Mouse (Mus musculus) spleen, postnatal 10 days (tissue): ENCODE data around the gene Pigu.

Experiments used
- DNase-seq, 2 experiments: peaks; one replicate each; pipeline ENCODE4 v3.0.0; 2021 to 2022; ENCODE audit warnings: low spot score in 2 of 2

Gene Pigu

DNA sequence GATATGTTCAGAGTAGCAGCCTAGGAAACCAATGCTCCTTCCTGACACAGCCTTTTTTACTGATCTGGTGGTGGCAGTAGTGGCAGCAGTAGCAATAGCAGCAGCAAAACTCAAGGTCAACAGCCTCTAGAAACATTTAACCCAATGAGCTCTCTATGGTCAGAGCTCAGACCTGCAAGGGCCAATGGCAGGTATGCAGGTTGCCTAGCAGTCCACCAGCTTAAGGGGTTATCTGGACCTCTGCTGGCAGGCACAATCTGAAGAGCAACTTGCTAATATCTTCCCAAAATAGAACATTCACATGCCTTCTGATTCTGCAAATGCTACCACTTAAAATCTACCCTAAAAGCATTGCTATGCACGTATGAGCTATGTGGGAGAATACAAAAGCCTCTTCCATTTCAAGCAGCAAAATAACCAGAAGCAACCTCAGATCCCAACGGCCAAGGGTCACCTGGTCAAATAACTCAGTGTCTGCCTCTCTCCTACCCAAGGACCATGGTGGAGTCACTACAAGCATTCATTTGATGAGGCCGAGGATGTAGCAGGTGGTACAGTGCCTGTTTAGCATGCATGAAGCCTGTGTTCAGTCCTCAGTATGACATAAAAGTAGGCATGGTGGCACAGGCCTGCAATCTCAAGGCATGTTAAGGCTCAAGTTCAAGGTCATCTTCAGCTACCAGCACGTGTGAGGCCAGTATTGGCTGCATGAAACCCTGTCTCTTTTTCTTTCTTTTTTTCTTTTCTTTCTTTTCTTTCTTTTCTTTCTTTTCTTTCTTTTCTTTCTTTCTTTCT is 69.6 kb downstream of the Pigu start:
- no peak for DNase-seq

DNA sequence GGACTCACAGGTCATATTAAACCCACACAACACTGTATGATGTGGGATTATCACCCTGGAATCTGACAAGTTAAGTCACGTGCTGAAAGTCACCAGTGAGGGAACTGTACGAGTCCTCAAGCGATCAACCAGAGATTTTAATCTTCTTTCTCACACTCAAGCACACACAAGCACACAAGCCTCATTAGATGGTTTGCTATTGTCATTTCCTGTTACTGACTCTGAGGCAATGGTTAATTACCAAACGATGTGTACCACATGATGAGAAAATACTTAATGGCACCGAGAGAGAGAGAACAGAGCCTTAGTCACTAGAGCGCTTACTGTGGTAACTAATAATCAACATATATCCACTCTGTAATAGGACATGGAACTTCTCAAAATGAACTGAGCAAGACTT is 71.5 kb downstream of the Pigu start:
- no peak for DNase-seq

DNA sequence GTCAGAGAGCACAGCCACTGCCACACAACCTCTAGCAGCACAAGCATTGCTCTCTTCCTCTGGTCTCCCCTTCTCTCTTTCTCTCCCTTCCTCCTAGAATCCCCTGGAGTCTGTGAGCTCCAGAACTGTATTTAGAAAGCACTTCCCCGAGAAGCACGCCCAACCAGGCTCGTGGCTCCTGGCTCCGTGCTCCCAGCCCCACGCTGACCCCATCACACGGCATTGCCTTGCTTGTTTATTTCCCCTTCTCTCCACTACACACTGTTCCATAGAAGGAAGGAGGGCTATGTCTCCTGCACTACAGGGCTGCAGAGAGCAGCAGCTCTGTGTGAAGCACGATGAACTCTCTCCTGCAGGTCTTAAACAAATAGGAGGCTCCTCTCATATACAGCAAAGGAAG is 72.6 kb downstream of the Pigu start:
- DNase-seq = no peak

DNA sequence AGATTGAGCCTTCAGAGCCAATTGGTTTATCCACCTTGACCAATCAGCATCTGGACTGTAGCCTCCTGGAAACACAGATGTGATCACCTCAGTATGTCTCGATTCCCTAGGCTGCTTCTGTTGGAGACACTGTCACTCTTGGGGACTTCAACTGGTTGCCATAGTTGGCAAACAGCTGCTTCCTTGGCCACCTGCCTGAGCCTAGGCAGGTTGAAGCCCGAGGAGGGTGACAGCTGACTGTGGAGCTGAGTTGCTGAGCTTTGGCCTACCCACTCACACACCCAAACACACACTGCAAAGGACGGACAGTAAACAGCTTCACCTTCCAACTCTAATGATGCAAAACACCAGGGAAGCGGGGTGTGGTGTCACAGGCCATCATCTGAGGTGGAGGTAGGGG is 73.4 kb downstream of the Pigu start:
- DNase-seq = no peak

DNA sequence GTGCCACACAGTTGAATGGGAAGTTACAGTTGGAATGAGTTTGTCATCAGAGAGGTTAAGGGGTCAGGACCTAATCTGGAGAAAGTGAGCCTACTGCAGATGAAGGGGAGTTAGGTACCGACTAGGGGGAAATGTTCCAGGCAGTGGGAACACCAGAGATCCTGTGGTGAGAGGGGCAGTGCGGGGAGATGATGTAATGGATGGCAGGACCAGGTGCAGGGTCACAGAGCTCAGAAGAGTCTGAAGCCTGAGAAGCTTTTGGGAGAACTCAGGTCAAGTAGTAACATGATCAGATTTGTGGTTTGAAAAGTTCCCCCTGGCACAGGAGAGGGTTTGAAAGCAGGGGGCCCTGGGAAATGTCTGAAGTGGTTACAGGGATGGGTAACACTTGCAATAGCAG is 77.1 kb downstream of the Pigu start:
- no peak for DNase-seq

DNA sequence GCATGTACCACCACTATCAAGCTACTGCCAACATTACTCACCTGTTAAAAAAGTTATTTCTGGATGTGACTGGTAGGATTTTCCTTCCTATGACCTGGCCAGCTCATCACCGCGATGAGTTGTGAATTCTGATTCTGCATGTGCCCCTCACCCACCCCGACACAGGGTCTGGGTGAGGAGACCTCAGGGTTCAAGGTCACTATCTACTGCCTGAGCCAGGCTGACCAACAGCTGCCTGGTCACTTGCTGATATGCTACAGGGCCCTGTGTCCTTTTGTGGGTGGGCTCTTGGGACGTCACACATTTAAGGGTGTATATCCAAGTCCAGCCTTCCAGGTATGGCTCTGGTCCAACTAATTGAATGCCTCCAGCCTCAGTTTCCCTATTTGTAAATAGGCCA is 78.1 kb downstream of the Pigu start:
- DNase-seq = no peak

DNA sequence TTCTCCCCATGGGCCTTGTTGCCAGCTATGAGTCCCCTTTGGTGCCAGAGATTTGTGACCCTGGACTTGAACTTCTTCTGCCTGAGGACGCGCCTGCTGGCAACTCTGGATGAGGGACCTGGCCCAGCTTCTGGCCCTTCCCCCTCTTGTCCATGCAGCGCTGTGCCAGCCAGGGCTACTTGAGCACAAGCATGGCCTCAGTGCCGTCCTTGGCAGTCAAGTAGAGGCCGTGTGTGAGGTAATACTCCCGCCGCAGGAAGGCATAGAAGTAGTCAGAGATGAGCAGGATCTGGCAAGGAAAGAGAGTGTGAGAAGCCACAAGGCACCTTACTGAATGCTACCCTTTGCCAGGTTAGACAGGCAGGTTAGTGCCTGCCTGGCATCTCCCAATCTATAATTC is 78.9 kb downstream of the Pigu start:
- no peak for DNase-seq

DNA sequence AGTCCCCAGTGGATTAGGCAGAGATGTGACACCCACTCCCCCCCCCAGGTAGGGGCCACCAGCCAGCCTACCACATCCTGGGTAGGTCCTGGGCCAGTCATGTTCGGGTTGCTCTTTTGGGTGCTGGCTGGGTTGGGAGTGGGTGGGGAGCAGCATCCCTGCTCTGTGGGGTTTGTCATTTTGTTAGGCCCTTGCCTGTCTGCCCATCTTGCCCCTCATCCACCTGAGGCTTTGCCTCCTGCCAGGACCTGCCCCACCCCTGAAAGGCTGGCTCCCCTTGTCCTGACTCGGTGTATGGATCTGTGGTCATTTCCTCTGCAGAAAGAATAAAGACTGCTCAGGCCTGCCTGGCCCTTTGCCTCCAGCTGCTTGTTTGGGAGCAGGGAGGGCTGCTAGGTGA is 79.5 kb downstream of the Pigu start:
- DNase-seq = no peak

DNA sequence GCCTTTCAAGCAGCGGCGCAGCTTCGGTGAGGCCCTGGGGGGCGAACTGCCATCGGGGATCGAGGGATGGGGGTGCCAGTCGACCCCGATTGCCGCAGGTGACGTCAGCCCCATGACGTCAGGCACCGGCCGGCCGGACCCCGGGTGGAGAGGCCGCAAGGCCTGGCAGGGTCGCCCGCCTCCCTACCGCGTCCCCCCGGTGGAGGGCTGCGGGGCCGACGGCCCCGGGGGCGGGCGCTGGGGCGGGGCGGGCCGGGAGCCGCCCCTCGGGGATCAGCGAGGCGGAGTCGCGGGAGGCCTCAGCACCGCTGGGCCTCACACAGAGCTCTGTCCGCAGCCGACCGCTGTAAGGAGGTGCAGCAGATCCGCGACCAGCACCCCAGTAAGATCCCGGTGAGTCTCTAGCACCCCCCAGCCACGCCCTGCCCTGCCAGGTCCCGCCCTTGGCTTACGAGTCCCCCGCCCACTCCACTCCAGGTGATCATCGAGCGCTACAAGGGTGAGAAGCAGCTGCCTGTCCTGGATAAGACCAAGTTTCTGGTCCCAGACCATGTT is 80.5 kb downstream of the Pigu start:
- DNase-seq = peak in 1 of 2 experiments; percentile 65

DNA sequence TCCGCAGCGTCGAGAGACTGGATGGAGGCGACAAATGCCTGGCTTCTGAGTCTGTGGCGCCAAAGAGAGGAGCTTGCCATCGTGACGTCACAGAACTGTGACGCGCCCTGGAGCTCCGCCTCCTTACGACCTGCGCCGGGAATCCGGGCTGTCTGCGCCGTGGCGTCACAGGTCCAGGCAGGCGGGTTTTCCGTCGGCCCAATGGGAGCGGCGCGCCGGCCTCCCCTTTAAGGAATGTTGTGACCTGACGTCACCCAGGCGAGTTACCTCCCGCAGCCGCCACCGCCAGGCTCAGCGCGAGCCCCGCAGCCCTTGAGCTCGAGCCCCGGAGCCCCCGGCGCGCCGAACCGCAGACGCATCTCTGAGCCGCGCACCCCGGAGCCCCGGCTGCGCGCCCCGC is 81.0 kb downstream of the Pigu start, which contains the start of gene Map1lc3a:
Gene Map1lc3a, plus strand, starts transcription at position 103 of the 400 bp plus-strand sequence.
- DNase-seq = peak; percentile 86 to 94

DNA sequence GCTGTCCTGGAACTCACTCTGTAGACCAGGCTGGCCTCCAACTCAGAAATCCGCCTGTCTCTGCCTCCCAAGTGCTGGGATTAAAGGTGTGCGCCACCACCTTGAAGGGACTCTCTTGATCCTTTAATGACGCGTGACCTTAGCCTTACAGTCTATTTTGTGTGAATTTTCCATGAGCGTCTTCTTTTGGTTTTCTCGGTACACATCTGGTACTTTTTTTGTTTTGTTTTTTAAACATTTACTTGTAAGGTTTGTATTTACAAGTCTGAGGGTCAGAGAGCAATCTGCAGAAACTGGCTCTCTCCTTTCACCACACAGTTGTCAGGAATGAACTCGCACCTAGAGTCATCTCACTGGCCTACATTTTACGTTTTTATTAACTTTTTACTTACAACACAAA is 83.6 kb downstream of the Pigu start:
- no peak for DNase-seq

DNA sequence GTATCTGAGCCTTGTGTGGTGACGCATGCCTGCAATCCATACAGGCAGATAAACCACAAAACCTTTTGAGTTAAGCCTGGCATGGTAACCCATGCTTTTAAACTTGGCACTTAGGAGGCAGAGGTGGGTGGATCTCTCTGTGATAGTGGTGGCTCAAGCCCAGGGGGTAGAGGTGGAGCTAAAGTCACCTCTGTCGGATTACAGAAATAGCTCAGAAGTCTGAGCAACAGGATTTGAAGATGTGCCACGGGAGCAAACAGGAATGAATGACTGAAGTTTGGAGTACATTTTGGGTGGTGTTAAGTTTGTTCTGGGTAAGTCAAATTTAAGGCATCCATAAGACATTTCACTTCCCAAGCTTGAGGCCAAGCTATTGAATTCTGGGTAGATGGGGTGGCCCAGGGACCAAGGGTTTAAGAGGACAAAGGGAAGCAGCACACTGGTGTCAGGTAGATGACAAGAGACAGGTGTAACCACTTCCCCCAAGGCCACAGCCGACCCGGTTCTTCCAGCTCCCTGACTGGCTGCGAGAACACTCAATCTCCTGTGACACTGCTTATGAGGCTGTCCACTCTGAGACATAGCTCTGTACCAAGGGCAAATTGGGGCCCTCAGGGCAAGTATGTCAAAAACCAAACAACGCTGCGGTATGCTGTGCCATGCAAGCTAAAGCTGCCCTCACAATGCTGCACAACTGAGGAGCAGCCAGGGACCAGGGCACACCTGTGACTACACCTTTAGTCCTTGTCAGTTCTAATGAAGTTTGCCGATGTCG is 84.6 kb downstream of the Pigu start:
- no peak for DNase-seq

DNA sequence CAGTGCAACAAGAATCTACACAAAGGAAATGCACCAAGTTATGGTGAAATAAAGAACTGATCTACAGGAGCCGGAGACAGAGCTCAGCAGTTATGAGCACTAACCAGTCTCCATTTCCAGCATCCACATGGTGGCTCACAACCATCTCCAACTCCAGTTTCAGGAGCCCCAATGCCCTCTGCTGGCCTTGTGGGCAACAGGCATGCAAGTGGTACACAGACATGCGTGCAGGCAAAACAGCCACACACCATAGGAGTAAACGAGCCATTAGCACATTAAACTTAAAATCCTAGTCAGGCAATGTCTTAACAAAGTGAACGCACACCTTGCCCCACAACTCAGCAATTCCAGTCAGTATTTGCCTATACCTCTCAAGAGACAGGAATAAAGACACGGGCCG is 85.3 kb downstream of the Pigu start:
- peak in 1 of 2 experiments; percentile 26 for DNase-seq

DNA sequence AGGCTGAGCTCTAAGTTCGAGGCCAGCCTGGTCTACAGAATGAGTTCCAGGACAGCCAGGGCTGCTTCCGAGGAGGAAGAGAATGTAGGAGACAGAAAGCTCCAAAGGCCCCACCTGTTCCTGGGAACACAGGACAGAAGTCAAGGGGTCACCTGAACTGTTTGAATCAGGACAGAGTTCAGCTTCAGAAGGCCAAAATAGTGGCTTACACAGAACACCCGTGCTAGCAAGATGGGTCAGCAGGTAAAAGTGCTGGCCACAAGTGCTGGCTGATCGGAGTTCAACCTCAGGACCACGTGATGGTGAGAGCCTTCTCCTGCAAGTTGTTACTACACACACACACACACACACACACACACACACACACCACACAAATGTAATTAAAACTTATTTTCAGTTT is 90.3 kb downstream of the Pigu start:
- no peak for DNase-seq

DNA sequence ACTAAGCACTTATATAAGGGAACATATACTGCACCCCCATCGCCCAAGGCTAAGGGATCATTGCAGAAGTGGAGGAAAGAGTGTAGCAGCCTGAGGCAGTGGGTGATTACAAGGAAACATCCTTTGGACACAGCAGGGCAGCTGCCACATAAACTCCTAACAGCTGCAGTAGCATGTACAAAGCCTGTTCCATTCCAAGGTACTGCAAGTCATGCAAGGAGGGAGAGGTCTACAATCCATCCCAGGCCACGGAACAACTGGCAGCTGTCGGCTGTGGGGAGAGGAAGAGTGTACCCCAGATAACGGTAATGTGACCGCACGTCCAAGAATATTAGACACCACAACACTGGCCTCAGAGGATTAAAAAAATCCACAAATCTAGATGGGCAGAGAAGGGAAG is 91.7 kb downstream of the Pigu start:
- no peak for DNase-seq

DNA sequence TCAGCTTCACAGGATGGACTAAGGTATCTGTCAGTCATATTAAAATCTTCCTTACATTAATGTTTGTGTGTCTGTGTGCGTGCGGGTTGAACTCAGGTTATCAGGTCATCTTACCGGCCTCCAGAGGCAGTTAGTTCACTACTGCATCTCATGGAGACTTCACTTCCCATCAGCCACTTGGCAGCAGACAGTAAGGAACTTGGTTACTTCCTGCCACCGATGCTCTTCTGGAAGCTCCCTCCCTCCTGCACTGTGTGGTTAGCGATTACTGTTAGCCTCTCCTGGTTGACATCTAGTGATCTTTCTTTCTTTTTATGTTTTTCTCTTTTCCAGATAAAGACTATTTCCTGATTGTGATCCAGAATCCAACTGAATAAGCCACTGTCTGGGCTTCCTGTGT is 107.6 kb downstream of the Pigu start:
- no peak for DNase-seq

DNA sequence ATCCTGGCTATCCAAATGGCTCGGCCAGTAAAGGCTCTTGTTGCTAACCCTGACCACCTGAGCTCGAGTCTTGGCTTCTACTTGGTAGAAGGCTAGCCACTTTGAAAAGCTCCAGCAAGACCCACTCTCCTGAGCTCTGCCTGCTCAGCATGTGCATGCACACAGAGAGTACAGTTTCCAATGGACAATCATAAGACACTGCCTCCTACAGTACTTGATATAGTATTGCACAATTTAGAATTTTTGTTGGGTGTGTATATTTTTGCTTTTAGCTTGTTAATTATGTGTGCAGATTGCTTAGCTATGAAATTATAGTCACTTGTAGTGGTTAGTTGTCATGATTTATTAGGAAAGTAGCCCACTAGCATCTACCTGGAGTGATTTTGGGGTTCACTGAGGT is 108.5 kb downstream of the Pigu start:
- no peak for DNase-seq

DNA sequence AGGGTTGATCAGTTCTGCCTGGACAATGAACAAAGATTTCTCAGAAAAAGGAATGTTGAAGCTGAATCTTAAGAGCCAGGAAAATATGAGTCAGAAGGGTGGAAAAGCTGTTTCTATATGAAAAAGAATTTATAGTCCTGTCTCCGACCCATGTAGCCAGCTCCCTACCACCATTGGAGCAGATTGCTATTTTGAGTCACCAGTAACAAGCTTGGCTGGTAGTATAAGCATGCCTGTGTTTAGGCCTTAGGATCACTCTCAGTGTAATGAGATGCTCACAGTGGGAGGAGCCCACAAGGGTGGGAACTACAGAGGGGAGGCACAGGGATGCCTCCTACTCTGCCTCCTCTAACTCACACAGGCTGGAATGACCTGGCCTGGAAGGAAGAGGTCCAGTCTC is 109.0 kb downstream of the Pigu start:
- no peak for DNase-seq

DNA sequence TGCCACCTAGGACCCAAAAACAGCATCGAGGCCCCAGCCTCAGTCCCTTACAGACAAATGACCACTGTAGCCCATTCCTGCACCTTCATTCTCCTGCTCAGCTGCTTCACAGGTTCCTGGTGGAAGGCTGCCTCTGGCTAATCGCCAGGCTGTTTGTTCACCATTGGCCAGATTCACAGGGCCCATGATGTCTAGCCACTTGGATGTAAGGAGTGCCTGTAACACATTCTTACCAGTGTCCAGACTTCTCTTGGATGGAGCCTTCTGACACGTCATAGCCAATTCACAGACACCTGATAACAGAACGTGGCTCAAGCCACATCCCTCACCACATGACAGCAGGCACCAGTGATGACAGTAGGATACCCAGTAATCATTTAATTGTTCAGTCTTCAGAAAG is 111.0 kb downstream of the Pigu start:
- no peak for DNase-seq

DNA sequence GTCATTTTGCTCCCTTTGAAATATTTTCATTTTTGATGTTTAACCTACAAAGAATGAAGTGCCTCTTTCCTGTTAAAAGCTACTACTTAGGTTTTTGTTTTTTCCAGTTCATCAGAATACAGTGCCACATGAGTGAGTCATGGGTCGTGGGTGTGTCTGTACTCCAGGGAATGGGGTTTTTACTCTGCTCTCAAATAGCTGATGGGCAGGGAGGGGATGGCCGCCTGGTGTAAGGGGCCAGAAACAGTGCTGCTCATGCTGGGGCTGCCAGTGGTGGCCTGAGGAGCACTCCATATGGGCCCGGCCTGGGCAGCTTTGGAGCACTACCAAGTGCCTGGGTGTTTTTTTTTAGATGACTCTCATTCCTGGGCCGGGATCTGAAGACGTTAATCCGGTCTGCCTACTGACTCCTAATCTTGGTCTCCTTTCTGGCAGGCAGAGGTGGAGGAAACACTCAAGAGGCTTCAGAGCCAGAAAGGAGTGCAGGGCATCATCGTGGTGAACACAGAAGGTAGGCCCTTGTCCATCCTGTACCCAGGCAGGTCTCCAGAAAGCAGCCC is 114.9 kb downstream of the Pigu start:
- DNase-seq = no peak

DNA sequence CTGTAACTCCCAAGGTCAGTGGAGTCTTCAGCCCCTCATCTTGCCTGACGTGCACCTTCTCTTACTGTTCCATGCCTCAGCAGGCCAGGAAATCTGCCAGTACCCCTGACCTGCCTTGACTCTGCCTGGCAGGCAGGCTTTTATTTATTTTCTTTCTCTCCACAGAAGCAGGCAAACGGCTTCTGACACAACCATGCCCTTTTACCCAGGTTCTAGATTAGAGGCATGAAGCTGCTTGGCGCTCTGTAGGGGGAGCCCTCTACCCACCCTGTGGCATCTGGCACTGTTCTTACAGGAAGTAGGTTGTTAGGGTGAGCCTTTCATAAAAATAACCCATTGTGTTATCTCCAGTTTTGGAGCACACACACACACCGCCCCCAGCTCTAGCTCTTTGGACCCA is 116.3 kb downstream of the Pigu start:
- peak in 1 of 2 experiments; percentile 46 for DNase-seq

DNA sequence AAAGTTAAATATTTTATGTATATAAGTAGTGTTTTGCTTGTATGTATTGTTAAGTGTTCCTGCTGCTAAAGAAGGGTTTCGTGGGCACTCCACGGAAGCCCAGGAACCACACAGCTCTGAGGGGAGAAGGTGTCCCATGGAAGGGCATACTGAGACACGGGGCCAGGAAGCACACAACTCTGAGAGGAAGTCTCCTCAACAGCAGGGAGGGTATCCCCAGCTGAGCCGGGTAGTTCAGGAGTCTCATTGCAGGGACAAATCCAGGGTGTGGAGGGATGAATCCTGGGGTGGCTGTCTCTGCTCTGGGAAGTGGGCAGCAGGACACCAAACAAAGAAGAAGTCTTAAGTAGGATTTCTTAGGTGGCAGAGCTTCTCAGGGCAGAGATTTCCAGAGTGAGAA is 120.0 kb downstream of the Pigu start:
- peak in 1 of 2 experiments; percentile 14 for DNase-seq
